Mouse (Mus musculus) ovary, postnatal 10 days (tissue): ENCODE results near the gene Orai3.
"Not testable (repeated sequence)": the region's sequence is repeated elsewhere in the genome, so short reads cannot be mapped to it uniquely, and the experiment has no call there.

Experiments
- DNase-seq: peaks from one replicate; pipeline ENCODE4 v3.0.0; 2022; ENCODE audit warnings: low spot score

Orai3 gene

DNA sequence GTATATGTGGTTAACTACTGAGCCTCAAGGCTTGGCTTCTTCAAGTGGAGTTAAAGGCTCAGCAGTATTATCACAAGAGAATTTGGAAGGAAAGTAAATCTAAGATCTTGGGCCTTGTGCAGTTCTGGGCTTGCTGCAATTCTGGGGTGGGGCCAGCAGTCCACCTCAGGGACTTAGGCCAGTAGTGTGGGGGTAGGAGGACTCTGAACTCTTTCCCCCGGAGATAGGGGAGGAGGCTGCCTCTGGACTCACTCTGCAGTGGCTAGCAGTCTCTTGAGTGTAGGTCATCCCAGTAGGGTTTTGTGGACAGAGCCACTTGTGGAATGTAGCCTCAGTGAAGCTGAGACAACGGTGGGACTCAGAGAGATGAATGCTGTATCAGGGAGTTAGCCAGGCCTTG is 3.9 kb upstream of the Orai3 start:
- no peak for DNase-seq

DNA sequence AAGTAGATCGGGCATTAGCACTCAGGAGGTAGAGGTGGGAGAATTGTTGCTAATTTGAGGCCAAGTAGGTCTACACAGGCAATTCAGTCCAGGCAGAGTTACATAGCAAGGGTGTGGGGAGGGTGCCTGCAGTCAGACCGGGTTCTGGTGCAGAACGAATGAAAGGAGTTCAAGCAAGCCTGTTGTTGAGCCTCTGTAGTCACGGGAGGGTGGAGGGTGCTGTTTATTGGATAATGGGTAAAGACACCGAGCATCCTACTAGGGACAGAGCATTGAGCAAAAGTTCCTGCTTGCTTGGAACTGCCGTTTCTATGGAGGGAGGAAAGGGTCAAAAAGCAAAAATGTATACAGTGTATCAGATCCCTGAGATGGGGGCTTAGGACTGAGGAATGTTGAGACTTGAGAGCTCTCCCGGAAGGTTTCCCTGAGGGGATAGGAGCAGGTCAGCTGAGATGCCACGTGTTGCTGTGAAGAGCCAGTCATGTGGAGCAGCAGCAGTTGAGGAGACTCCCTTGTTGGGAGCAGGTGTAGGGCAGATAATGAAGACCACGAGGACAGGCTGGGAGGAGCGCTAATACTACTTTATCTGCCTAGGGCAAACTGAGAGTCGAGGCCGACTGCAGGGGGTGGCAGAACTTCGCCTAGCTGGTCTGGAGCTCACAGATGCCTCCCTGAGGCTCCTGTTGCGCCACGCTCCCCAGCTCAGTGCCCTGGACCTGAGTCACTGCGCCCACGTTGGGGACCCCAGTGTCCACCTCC is 2.6 kb upstream of the Orai3 start:
- DNase-seq: no peak

GRCm38 (mm10) chr7:127767671-127768345 is 1.8 kb upstream of the Orai3 start:
- DNase-seq: no peak

- DNase-seq: no peak
Observed at GRCm38 (mm10) chr7:127768346-127768996, 1.1 kb upstream of the Orai3 start.

- peak; percentile 93 for DNase-seq
Observed at GRCm38 (mm10) chr7:127768997-127769593, 520 bp upstream of the Orai3 start.

GRCm38 (mm10) chr7:127770039-127770905 is 657 bp downstream of the Orai3 start:
- no peak for DNase-seq

DNA sequence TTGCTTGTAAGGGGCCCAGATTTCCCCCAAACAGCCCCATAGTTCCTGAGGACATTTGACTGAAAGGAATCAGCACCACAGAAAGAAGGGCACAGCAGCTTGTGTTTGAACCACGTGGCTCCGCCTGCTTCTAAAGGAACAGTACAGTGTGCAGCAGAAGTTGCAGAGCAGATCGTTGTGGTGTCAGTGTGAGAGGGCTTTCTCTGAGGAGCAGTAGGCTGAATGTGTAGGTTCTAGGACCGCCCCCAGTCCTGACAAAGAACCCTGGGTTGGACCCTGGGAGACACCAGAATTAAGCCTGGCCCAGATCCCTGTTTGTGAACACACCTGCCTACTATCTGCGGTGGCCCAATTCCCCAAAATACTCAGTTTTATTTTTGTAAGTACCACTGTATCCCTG is 1.6 kb downstream of the Orai3 start:
- no peak for DNase-seq

GRCm38 (mm10) chr7:127772080-127772479 is 2.5 kb downstream of the Orai3 start:
- DNase-seq: no peak

DNA sequence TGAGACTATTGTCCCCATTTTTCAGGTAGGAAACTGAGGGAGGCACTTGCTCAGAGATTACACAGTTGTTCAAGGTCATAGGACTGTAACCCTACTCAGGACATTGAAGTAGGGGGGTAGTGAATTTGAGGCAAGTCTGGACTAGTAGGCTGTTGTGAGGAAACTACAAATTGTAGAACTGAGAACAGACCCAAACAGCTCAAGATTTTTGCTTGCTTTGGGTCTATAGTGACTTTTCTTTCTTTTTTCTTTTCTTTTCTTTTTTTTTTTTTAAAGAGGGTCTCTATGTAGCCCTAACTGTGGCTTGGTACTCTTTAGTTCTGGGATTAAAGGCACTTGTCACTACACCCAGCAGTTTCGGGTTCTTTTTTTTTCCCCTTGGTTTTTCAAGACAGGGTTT is 2.9 kb downstream of the Orai3 start:
- DNase-seq: no peak

- DNase-seq: no peak
Observed at GRCm38 (mm10) chr7:127773664-127774384, 4.2 kb downstream of the Orai3 start.

GRCm38 (mm10) chr7:127775837-127776236 is 6.2 kb downstream of the Orai3 start:
- not testable (repeated sequence) for DNase-seq

GRCm38 (mm10) chr7:127776426-127776825 is 6.8 kb downstream of the Orai3 start, which contains the start of gene Setd1a:
Gene Setd1a (plus strand): TSS chr7:127776670.
- peak; percentile 78 for DNase-seq

GRCm38 (mm10) chr7:127776878-127777473 is 7.4 kb downstream of the Orai3 start:
- DNase-seq: peak; percentile 90

- peak; percentile 46 for DNase-seq
Observed at GRCm38 (mm10) chr7:127777474-127778266, 8.1 kb downstream of the Orai3 start.

DNA sequence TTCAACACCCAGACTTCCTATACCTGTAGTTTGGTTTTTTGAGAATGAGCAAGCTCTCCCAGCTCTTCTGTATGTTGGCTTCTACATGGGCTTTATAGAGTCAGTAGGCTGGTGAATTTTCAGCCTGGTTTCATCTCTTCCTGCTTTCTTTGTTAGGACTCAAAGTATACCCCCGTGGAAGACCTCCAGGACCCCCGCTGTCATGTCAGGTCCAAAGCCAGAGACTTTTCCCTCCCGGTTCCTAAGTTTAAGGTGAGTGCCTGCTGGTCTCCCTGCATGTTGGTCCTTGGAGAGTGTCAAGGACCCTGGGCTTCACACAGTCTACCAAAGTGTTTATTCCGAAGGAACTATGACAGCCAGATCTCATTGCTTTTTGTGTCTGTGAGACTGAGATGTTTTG is 8.7 kb downstream of the Orai3 start:
- no peak for DNase-seq

- DNase-seq: no peak
Observed at GRCm38 (mm10) chr7:127785308-127785707, 15.7 kb downstream of the Orai3 start, which contains the start of gene Gm49388. Gene Gm49388 (plus strand): TSS chr7:127785608.

- no peak for DNase-seq
Observed at GRCm38 (mm10) chr7:127797076-127797845, 27.6 kb downstream of the Orai3 start.

GRCm38 (mm10) chr7:127798591-127798990 is 29.0 kb downstream of the Orai3 start:
- no peak for DNase-seq

GRCm38 (mm10) chr7:127799211-127799610 is 29.6 kb downstream of the Orai3 start:
- DNase-seq: no peak
